Mouse (Mus musculus): ENCODE data around the gene Ptgis. TPM values are rescaled to one million over a fixed set of nuclear protein-coding genes. Genes with fewer than 3 reads are reported as not detected.
A peak's percentile ranks its signal among the peaks of the same experiment; 100 is the strongest.

The Ptgis gene
- polyA plus RNA-seq, 1 experiment from 2014 or later = 9.0 TPM

DNA sequence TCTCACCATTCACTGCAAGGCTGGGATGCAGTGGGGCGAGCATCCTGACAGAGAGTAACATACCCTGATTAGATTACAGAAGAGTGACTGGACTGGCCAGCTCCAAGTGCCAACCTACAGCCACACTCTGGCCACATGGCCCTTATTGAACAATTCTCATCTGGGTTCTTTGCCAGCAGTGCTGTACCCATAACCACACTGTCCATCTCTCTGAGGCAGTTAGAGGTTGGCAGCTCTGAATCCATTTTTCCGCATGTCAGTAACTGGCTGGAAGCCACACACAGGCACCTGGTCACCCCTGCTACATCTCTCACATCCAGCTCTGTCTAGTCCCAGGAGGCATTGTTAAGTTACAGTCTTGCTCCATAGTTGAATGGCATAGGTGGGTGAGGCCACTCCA lies 96.5 kb downstream of the Ptgis start:
- WGBS = 64% methylated on average over 2 of the region's 2 CpGs
- Histone ChIP-seq H3K36me3 (no peaks in the 10 kb centered on the region), H3K9me3 (no peaks in the 10 kb centered on the region), H3K9ac (no peak overlapping the region), H3K4me2 (no peak overlapping the region), H3K27me3 (peaks cover 4% of the 10 kb centered on the region; the same call in 1 of the 2 replicates), H3K27ac (no peak overlapping the region), H3K4me1 (peaks cover 17% of the 10 kb centered on the region), H3K4me3 (no peak overlapping the region)
- no peak for ATAC-seq (ENCODE audit: insufficient number of reproducible peaks, insufficient read depth, low FRiP score, low TSS enrichment, low read depth)

DNA sequence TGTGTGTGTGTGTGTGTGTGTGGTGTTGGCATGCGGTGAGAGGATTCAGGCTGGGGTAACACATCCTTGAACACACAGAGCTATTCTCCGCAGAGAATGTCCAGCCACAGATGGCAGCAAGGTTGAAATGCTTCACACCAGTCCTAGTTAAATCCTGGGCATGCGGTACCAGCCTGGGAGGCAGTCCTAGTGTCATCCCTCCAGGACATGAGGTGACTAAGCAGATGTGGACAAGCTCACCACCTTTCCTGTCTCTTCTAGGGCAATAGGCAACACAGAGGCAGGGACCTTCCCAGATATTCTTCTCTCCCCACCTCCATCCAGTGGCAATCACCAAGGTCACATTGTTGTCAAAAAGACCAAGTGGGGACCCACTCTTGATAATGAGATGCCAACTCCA lies 98.1 kb downstream of the Ptgis start:
- H3K27me3 ChIP-seq = peaks cover 4% of the 10 kb centered on the region; the same call in 1 of the 2 replicates
- no peak overlapping the region for H3K27ac ChIP-seq
- no peak for ATAC-seq (ENCODE audit: insufficient number of reproducible peaks, insufficient read depth, low FRiP score, low TSS enrichment, low read depth)
- H3K9ac ChIP-seq = peak overlapping the region; percentile 21; the same call in 1 of the 2 replicates
- H3K9me3 ChIP-seq = no peaks in the 10 kb centered on the region
- H3K4me3 ChIP-seq = no peak overlapping the region
- 85% methylated on average over 3 of the region's 3 CpGs for WGBS
- H3K4me1 ChIP-seq = peaks cover 17% of the 10 kb centered on the region
- no peak overlapping the region for H3K4me2 ChIP-seq
- no peaks in the 10 kb centered on the region for H3K36me3 ChIP-seq

DNA sequence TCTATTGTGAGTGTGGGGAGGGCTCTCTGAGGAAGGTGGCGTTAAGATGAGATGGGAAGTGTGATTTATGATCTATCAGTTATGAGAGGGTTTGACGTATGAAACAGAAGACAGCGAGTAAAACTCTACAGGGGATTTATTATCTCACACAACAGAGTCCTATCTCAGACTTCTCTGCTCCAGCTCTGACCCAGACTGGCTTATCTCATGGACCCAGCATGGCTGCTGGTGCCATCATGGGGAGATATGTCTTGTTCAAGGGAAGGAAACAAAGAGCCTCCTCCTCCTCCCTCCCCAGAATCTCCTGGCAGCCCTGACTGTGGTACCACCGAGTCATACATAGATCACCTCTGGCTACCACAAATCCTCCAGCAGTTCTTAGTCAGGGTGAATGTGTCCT lies 98.6 kb downstream of the Ptgis start:
- no peaks in the 10 kb centered on the region for H3K9me3 ChIP-seq
- WGBS = 86% methylated on average over 4 of the region's 4 CpGs
- ATAC-seq (ENCODE audit: insufficient number of reproducible peaks, insufficient read depth, low FRiP score, low TSS enrichment, low read depth) = no peak
- H3K4me3 ChIP-seq = no peak overlapping the region
- H3K27ac ChIP-seq = no peak overlapping the region
- peaks cover 13% of the 10 kb centered on the region for H3K4me1 ChIP-seq
- H3K4me2 ChIP-seq = no peak overlapping the region
- peaks cover 4% of the 10 kb centered on the region; the same call in 1 of the 2 replicates for H3K27me3 ChIP-seq
- H3K36me3 ChIP-seq = no peaks in the 10 kb centered on the region
- H3K9ac ChIP-seq = no peak overlapping the region

Other genes with a start within 250 kb of the Ptgis start
- 104 and 105 TPM in 2 replicates for gene Stau1, start 244.3 kb downstream of the Ptgis start, polyA plus RNA-seq (2015; fragmentation: Nextera tagmentation; extraction: Ambion mirVana)
- gene Ddx27, start 225.4 kb downstream of the Ptgis start, polyA plus RNA-seq (2015; fragmentation: Nextera tagmentation; extraction: Ambion mirVana) = 52.5 and 54.2 TPM in 2 replicates
- 5.5 and 7.7 TPM in 2 replicates for gene Znfx1, start 177.6 kb downstream of the Ptgis start, polyA plus RNA-seq (2015; fragmentation: Nextera tagmentation; extraction: Ambion mirVana)
- 1.1 and 1.2 TPM in 2 replicates for gene Kcnb1, start 50.4 kb downstream of the Ptgis start, polyA plus RNA-seq (2015; fragmentation: Nextera tagmentation; extraction: Ambion mirVana)
- gene B4galt5, start 108.6 kb upstream of the Ptgis start, polyA plus RNA-seq (2015; fragmentation: Nextera tagmentation; extraction: Ambion mirVana) = 7.6 and 8.9 TPM in 2 replicates
- gene Slc9a8, start 181.1 kb upstream of the Ptgis start, polyA plus RNA-seq (2015; fragmentation: Nextera tagmentation; extraction: Ambion mirVana) = 21.7 and 22.5 TPM in 2 replicates